Mouse (Mus musculus): Measurements from ENCODE around the gene Specc1.

Specc1 gene

GRCm38 (mm10) chr11:62177395-62178113, 221.0 kb downstream of the Specc1 start:
- DNase-seq (ENCODE audit: low read depth) = no peak

GRCm38 (mm10) chr11:62180791-62181190, 224.2 kb downstream of the Specc1 start:
- DNase-seq (ENCODE audit: low read depth) = no peak

- peak; percentile 37 for DNase-seq (ENCODE audit: low read depth)
These were observed 228.3 kb downstream of the Specc1 start for GRCm38 (mm10) chr11:62184900-62185299.

- DNase-seq (ENCODE audit: low read depth) = peak; percentile 60
These were observed 230.5 kb downstream of the Specc1 start for GRCm38 (mm10) chr11:62187074-62187473.

GRCm38 (mm10) chr11:62192050-62192449, 235.5 kb downstream of the Specc1 start:
- no peak for DNase-seq (ENCODE audit: low read depth)

- DNase-seq (ENCODE audit: low read depth) = no peak
These were observed 236.6 kb downstream of the Specc1 start for GRCm38 (mm10) chr11:62193116-62193515.

GRCm38 (mm10) chr11:62194217-62194616, 237.7 kb downstream of the Specc1 start:
- no peak for DNase-seq (ENCODE audit: low read depth)

GRCm38 (mm10) chr11:62200901-62201512, 244.4 kb downstream of the Specc1 start:
- DNase-seq (ENCODE audit: low read depth) = no peak

GRCm38 (mm10) chr11:62202645-62203044, 246.1 kb downstream of the Specc1 start:
- no peak for DNase-seq (ENCODE audit: low read depth)

GRCm38 (mm10) chr11:62209111-62209510, 252.5 kb downstream of the Specc1 start:
- no peak for DNase-seq (ENCODE audit: low read depth)

GRCm38 (mm10) chr11:62209891-62210290, 253.3 kb downstream of the Specc1 start:
- no peak for DNase-seq (ENCODE audit: low read depth)

GRCm38 (mm10) chr11:62213384-62213989, 256.9 kb downstream of the Specc1 start:
- no peak for DNase-seq (ENCODE audit: low read depth)

GRCm38 (mm10) chr11:62215107-62215506, 258.5 kb downstream of the Specc1 start:
- no peak for DNase-seq (ENCODE audit: low read depth)

- DNase-seq (ENCODE audit: low read depth) = no peak
These were observed 261.2 kb downstream of the Specc1 start for GRCm38 (mm10) chr11:62217751-62218150.

- no peak for DNase-seq (ENCODE audit: low read depth)
These were observed 264.4 kb downstream of the Specc1 start for GRCm38 (mm10) chr11:62220756-62221510.

GRCm38 (mm10) chr11:62223416-62223815, 266.9 kb downstream of the Specc1 start:
- DNase-seq (ENCODE audit: low read depth) = no peak

GRCm38 (mm10) chr11:62223962-62224361, 267.4 kb downstream of the Specc1 start:
- DNase-seq (ENCODE audit: low read depth) = no peak

- no peak for DNase-seq (ENCODE audit: low read depth)
These were observed 268.2 kb downstream of the Specc1 start for GRCm38 (mm10) chr11:62224797-62225196.

GRCm38 (mm10) chr11:62240631-62241261, 284.2 kb downstream of the Specc1 start:
- no peak for DNase-seq (ENCODE audit: low read depth)

GRCm38 (mm10) chr11:62243871-62244270, 287.3 kb downstream of the Specc1 start:
- no peak for DNase-seq (ENCODE audit: low read depth)

GRCm38 (mm10) chr11:62244471-62244870, 287.9 kb downstream of the Specc1 start:
- no peak for DNase-seq (ENCODE audit: low read depth)

Data from induced T-regulatory cell, adult 2 months (primary cell).